Mouse (Mus musculus) heart, adult 2 months (tissue): ENCODE results near the gene Ripor3. TPM values are rescaled to one million over a fixed set of nuclear protein-coding genes. Genes with fewer than 3 reads are reported as not detected.

Experiments used
- DNase-seq, 2 experiments: peaks; one replicate each; pipeline ENCODE4 v3.0.0; 2021
- H3K27ac ChIP-seq: fragments of 200-600 bp; 2 replicates; pipeline ENCODE4 v1.8.1; 2022
- H3K27me3 ChIP-seq: fragments of 200-500 bp; 2 replicates; pipeline ENCODE4 v1.6.1; 2012; ENCODE audit warnings: mild to moderate bottlenecking, low read length, inconsistent platforms, mixed read lengths; ENCODE audit not compliant: control insufficient read depth, insufficient read depth
- H3K36me3 ChIP-seq: fragments of 200-500 bp; 2 replicates; pipeline ENCODE4 v1.6.1; 2012; ENCODE audit warnings: low read length, inconsistent platforms; ENCODE audit not compliant: control insufficient read depth, insufficient read depth
- H3K4me1 ChIP-seq: fragments of 200-500 bp; 2 replicates; pipeline ENCODE4 v1.6.1; 2011; ENCODE audit warnings: low read length; ENCODE audit not compliant: control insufficient read depth, insufficient read depth
- H3K4me3 ChIP-seq: fragments of 200-600 bp; 2 replicates; pipeline ENCODE4 v1.8.1; 2022
- H3K79me2 ChIP-seq: fragments of 200-500 bp; replicated peaks from 2 replicates; pipeline ENCODE4 v1.6.1; 2012; ENCODE audit warnings: mild to moderate bottlenecking, inconsistent platforms, low read length, moderate library complexity, mixed read lengths; ENCODE audit not compliant: control insufficient read depth, insufficient read depth
- H3K9ac ChIP-seq: fragments of 200-500 bp; 2 replicates; pipeline ENCODE4 v1.6.1; 2012; ENCODE audit warnings: low read depth, mild to moderate bottlenecking, control low read depth, inconsistent platforms, low read length, mixed read lengths
- CTCF ChIP-seq: fragments of 200-600 bp; IDR thresholded peaks from 2 replicates; pipeline ENCODE4 v1.8.1; 2022; ENCODE audit warnings: antibody characterized with exemption, mild to moderate bottlenecking, moderate library complexity
- EP300 ChIP-seq: fragments of 200-500 bp; IDR thresholded peaks from 2 replicates; pipeline ENCODE4 v1.6.1; 2011; ENCODE audit warnings: low read depth, low read length, control low read depth; ENCODE audit not compliant: insufficient read depth
- POLR2A ChIP-seq: fragments of 200-500 bp; IDR thresholded peaks from 2 replicates; pipeline ENCODE4 v1.6.1; 2011; ENCODE audit warnings: mild to moderate bottlenecking, low read depth, low read length, control low read depth; ENCODE audit not compliant: insufficient read depth
- WGBS: fragments of 180-500 bp; shearing (Covaris S2); methylation state at CpG from one replicate; pipeline ENCODE4 v1.1.7; 2018; 5-methylcytosine and 5-hydroxymethylcytosine counted together
- intact Hi-C: fragments of 180-260 bp; cut with DNase I; formaldehyde crosslinking; loops from one replicate; pipeline ENCODE4 v1.15.1; 2025
- polyA plus RNA-seq: library from polyadenylated mRNA; depleted of rRNA; stranded (reverse); fragments of >200 nt; gene quantifications from 2 replicates; pipeline ENCODE4 v1.2.3, GENCODE M21; 2012
- total RNA-seq, 2 experiments: library from RNA; stranded (reverse); gene quantifications; 2 replicates each; pipeline ENCODE4 v1.2.3; 2021

The Ripor3 gene
- total and polyA plus RNA-seq, 3 experiments = 0.21 to 1.5 (median 0.36) TPM

DNA sequence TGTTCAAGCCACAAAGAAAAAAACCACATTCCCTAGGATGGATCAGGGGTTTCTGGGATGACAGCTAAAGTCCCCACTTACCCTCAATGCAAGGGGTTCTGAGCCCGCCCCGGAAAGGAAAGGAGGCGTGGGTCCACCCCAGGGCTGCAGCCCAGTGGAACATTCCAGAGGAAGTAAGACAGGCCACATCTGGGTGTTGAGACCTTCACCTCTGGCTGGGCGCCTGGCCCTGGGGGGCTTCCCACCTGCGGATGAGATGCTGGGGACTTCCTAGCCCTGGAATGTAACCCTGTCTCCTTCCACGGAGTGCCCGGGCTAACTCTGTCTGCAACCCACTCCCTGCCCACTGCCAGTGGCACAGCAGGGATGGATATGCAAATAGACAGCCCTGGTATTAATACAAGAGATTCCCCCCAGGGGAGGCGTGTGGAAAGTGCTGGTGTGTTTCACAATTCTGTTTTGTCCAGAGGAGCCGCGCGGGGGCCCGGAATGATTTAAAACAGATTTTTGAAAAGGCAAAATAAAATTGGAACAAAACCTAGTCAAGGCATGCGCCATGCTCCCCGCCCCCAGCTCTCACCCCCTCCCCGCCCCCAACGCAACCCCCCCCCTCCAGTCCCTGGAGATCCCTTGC lies 38.7 kb upstream of the Ripor3 start:
- TF ChIP-seq CTCF (no peak), POLR2A (no peak), EP300 (no peak)
- H3K4me1 ChIP-seq = 0 out of 2 replicates have a peak, but pooled peaks cover 1% of the 10 kb centered on the region
- no peak overlapping the region for H3K4me3 ChIP-seq
- no peak overlapping the region for H3K9ac ChIP-seq
- no peak overlapping the region for H3K27ac ChIP-seq
- H3K36me3 ChIP-seq = no peaks in the 10 kb centered on the region
- no peaks in the 10 kb centered on the region for H3K79me2 ChIP-seq
- H3K27me3 ChIP-seq = peaks cover 5% of the 10 kb centered on the region
- intact Hi-C loops = no loop called here
- DNase-seq = peak; percentile 36 to 40
- WGBS = 17% methylated on average over 15 of the region's 16 CpGs

DNA sequence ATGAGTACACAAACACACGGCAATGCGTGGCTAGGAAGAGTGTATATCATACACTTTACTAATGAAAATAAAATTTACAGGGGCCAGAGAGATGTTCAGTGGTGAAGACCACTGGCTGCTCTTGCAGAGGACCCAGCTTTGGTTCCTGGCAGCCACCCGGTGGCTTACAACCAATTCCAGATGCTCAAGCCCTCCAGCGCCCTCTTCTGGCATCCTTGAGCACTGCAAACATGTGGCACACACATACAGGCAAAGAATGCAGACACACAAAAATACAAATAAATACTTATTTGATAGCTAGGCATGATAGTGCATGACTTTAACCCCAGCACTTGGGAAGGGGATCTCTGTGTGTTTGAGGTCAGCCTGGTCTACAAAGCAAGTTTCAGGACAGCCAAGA lies 36.0 kb upstream of the Ripor3 start:
- H3K36me3 ChIP-seq = no peaks in the 10 kb centered on the region
- no peak overlapping the region for H3K4me3 ChIP-seq
- no peak overlapping the region for H3K27ac ChIP-seq
- no peak overlapping the region for H3K9ac ChIP-seq
- H3K79me2 ChIP-seq = no peaks in the 10 kb centered on the region
- WGBS = 78% methylated on average over 4 of the region's 4 CpGs
- TF ChIP-seq POLR2A = no peak
- peak; percentile 18 for TF ChIP-seq CTCF
- no peak for TF ChIP-seq EP300
- intact Hi-C loops = no loop called here
- no peak for DNase-seq
- H3K4me1 ChIP-seq = 0 out of 2 replicates have a peak, but pooled peaks cover 1% of the 10 kb centered on the region
- peaks cover 5% of the 10 kb centered on the region for H3K27me3 ChIP-seq

DNA sequence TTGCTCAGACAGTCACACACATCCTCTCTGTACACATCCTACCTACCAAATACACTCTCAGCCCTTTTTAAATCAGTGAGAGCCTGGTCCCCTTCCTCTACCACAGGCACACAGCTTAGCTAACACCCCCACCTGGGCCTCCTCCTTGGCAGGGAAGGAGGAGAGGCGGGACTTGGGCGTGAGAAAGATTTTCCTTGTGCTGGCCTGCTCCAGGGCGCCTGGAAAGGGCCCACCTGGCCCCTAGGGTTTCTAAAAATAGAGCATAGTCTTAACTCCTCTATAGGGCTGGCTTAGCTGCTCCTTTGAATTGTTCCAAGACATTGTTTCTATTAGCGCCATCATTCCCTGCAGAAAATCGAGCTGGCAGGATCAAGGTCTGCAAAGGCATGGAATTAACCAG lies 35.4 kb upstream of the Ripor3 start:
- Histone ChIP-seq H3K79me2 (no peaks in the 10 kb centered on the region), H3K36me3 (no peaks in the 10 kb centered on the region), H3K4me3 (no peak overlapping the region), H3K27ac (no peak overlapping the region), H3K27me3 (peaks cover 5% of the 10 kb centered on the region), H3K4me1 (0 out of 2 replicates have a peak, but pooled peaks cover 1% of the 10 kb centered on the region), H3K9ac (no peak overlapping the region)
- peak in 1 of 2 experiments; percentile 17 for DNase-seq
- TF ChIP-seq EP300 (no peak), POLR2A (no peak), CTCF (no peak)
- intact Hi-C loops = no loop called here
- 18% methylated on average over 5 of the region's 5 CpGs for WGBS

DNA sequence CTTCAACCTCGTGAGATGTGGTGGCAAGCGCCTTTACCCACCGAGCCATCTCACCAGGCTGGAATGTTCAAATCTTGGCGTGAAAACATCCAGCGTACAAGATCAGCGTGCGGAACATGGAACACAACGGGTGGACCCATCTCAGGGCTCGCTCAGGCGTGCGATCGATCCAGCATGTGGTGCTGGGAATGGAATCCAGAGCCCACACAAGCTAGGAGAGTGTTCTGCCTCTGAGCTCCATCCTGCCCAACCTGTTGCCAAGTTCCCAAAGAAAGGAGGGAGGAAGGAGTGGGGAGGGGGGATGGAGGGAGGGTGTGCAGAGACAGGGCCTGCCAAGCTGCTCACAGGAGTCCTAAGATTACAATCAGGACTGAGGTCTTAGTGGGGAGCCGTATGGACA lies 34.9 kb upstream of the Ripor3 start:
- Histone ChIP-seq H3K4me3 (no peak overlapping the region), H3K9ac (no peak overlapping the region), H3K36me3 (no peaks in the 10 kb centered on the region), H3K27ac (no peak overlapping the region), H3K79me2 (no peaks in the 10 kb centered on the region), H3K4me1 (0 out of 2 replicates have a peak, but pooled peaks cover 1% of the 10 kb centered on the region), H3K27me3 (peaks cover 4% of the 10 kb centered on the region)
- intact Hi-C loops = no loop called here
- no peak for DNase-seq
- 71% methylated on average over 13 of the region's 13 CpGs for WGBS
- TF ChIP-seq POLR2A = no peak
- TF ChIP-seq EP300 = no peak
- no peak for TF ChIP-seq CTCF

DNA sequence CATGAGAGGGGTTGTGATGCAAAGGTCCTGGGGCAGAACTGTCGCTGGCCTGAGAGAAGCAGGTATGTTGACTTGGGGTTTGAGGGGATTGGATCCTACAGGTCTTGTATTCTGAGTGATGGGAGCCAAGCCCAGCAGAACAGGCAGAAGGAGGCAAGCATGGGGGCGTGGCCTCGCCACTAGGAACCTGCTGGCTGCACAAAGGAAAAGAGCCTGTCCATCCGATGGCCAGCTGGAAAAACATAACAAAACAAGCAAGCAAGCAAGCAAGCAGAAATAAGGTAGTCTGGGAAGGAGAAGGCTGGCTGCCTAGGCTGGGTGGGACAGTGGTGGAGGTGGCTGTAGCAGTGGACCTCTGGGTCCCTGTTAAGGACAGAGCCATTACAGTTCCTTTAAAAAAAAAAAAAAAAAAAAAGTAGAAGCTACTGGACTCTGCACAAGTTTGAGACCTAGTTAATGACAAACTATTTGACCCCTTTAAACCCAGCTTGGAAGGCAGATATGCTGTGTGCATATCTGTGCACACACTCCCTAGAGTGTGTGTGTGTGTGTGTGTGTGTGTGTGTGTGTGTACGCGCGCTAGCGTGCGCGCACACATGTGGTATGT lies 34.4 kb upstream of the Ripor3 start:
- H3K27me3 ChIP-seq = no peaks in the 10 kb centered on the region
- intact Hi-C loops = no loop called here
- no peak overlapping the region for H3K27ac ChIP-seq
- DNase-seq = no peak
- TF ChIP-seq CTCF (no peak), EP300 (no peak), POLR2A (no peak)
- no peaks in the 10 kb centered on the region for H3K4me1 ChIP-seq
- no peaks in the 10 kb centered on the region for H3K79me2 ChIP-seq
- WGBS = 84% methylated on average over 10 of the region's 10 CpGs
- H3K9ac ChIP-seq = no peak overlapping the region
- H3K36me3 ChIP-seq = no peaks in the 10 kb centered on the region
- no peak overlapping the region for H3K4me3 ChIP-seq

DNA sequence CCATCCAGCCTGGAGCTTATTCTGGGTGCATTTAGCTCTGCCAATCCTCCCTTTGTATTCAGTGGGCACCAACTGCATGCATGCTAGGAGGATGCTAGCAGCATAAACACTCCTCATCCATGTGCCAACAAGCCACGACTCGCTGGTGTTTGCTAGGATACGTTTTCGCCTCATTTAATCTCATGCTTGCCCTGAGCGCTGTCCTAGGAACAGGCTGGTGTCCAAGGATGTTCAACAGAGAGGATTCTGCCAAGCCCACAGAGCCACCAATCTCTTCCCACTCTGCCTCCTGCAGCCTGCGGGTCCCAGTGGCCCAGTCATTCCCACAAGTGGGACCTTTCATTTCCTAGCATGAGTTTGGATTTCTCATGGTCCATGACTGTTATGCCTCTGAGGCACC lies 31.6 kb upstream of the Ripor3 start:
- H3K4me3 ChIP-seq = no peak overlapping the region
- no peaks in the 10 kb centered on the region for H3K4me1 ChIP-seq
- no peak overlapping the region for H3K9ac ChIP-seq
- intact Hi-C loops = no loop called here
- 86% methylated on average over 6 of the region's 6 CpGs for WGBS
- no peaks in the 10 kb centered on the region for H3K79me2 ChIP-seq
- DNase-seq = no peak
- TF ChIP-seq EP300 (no peak), CTCF (no peak), POLR2A (no peak)
- no peaks in the 10 kb centered on the region for H3K27me3 ChIP-seq
- no peaks in the 10 kb centered on the region for H3K36me3 ChIP-seq
- no peak overlapping the region for H3K27ac ChIP-seq
